Mouse (Mus musculus) midbrain, postnatal 0 days (tissue): ENCODE measurements around the gene Gm8246. TPM values are rescaled to one million over a fixed set of nuclear protein-coding genes. Genes with fewer than 3 reads are reported as not detected.
"Not testable (repeated sequence)": the region's sequence is repeated elsewhere in the genome, so short reads cannot be mapped to it uniquely, and the experiment has no call there.

ENCODE experiments used
- ATAC-seq: fragments of 200-750 bp; cut with Nextera tagmentation; 2 replicates; pipeline ENCODE4 v1.8.0; 2017; ENCODE audit warnings: moderate number of reproducible peaks, mild to moderate bottlenecking, moderate TSS enrichment, moderate library complexity; ENCODE audit not compliant: low FRiP score
- DNase-seq: peaks from one replicate; pipeline ENCODE4 v3.0.0-alpha.2; 2015; ENCODE audit warnings: low spot score
- H3K27ac ChIP-seq: fragments of 300-500 bp; sonication (generic); 2 replicates; pipeline ENCODE4 v1.5.1; 2014; ENCODE audit warnings: low read depth, mild to moderate bottlenecking, low read length, mixed read lengths
- H3K27me3 ChIP-seq: fragments of 300-500 bp; sonication (generic); 2 replicates; pipeline ENCODE4 v1.6.1; 2014; ENCODE audit warnings: low read length, control low read depth, mixed read lengths; ENCODE audit not compliant: insufficient read depth
- H3K36me3 ChIP-seq: fragments of 300-500 bp; sonication (generic); 2 replicates; pipeline ENCODE4 v1.6.1; 2014; ENCODE audit warnings: low read length, control low read depth, mixed read lengths; ENCODE audit not compliant: insufficient read depth
- H3K4me1 ChIP-seq: fragments of 300-500 bp; sonication (generic); 2 replicates; pipeline ENCODE4 v1.6.1; 2014; ENCODE audit warnings: mild to moderate bottlenecking, control low read depth, antibody characterized with exemption, low read length, mixed read lengths; ENCODE audit not compliant: insufficient read depth
- H3K4me2 ChIP-seq: fragments of 300-500 bp; sonication (generic); 2 replicates; pipeline ENCODE4 v1.6.1; 2014; ENCODE audit warnings: low read depth, mild to moderate bottlenecking, low read length, mixed read lengths; ENCODE audit not compliant: poor library complexity, severe bottlenecking
- H3K4me3 ChIP-seq: fragments of 300-500 bp; sonication (generic); 2 replicates; pipeline ENCODE4 v1.5.1; 2014; ENCODE audit warnings: low read depth, mild to moderate bottlenecking, low read length, moderate library complexity
- H3K9ac ChIP-seq: fragments of 300-500 bp; sonication (generic); replicated peaks from 2 replicates; pipeline ENCODE4 v1.6.1; 2014; ENCODE audit warnings: mild to moderate bottlenecking, low read length, moderate library complexity, mixed read lengths; ENCODE audit not compliant: poor library complexity, severe bottlenecking
- H3K9me3 ChIP-seq: fragments of 300-500 bp; sonication (generic); 2 replicates; pipeline ENCODE4 v1.6.1; 2016; ENCODE audit warnings: low read length, control low read depth
- WGBS: fragments of 180-500 bp; shearing (Covaris S2); extraction: QIAGEN DNeasy Blood & Tissue Kit; methylation state at CpG from one replicate; pipeline ENCODE4 v1.1.7; 2014; 5-methylcytosine and 5-hydroxymethylcytosine counted together
- polyA plus RNA-seq: library from polyadenylated mRNA; unstranded; fragments of >200 nt; fragmentation: Nextera tagmentation; extraction: Ambion mirVana; gene quantifications from 2 replicates; pipeline ENCODE4 v1.2.1, GENCODE M21; 2015
- total RNA-seq: library from RNA; depleted of rRNA; stranded (reverse); fragments of >200 nt; gene quantifications from 2 replicates; pipeline ENCODE4 v1.2.3, GENCODE M21; 2014; rRNA removed

The Gm8246 gene
- total RNA-seq (not detected in 2 replicates), polyA plus RNA-seq (not detected in 2 replicates)

GRCm38 (mm10) chr14:5477730-5478129 lies at the start of gene Gm8246:
Gene Gm8246 (minus strand): TSS chr14:5477830.
- H3K4me3 ChIP-seq, H3K27me3 ChIP-seq, H3K9ac ChIP-seq, DNase-seq, H3K9me3 ChIP-seq, ATAC-seq, H3K27ac ChIP-seq, H3K36me3 ChIP-seq, H3K4me2 ChIP-seq, H3K4me1 ChIP-seq: not testable (repeated sequence)
- WGBS = no CpG with 5 or more reads among the region's 3 CpGs

DNA sequence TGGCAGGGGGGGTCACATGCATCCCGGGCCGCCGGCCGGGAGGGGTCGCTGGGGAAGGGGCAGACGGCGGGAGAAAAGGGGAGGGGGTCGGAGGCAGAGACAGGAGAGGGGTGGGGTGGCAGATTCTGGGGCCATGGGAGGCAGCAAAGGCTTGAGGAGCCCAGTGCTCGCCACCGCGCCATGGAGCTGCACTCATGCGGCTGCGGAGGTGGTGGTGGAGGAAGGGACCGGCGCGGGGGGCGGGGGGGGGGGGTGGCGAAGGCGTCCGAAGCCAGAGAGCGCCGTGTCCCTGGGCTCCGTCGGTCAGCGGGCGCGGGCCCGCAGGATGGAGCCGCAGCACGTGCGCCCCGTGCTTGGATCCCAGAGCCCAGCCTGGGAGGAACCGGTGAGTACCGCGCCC lies 23.7 kb upstream of the Gm8246 start, which contains the start of gene Gm3488:
Gene Gm3488, plus strand, starts transcription at position 301 of the 400 bp plus-strand sequence.
- H3K4me1 ChIP-seq, H3K9ac ChIP-seq, H3K4me3 ChIP-seq, DNase-seq, H3K9me3 ChIP-seq, ATAC-seq, H3K27ac ChIP-seq, H3K36me3 ChIP-seq, H3K4me2 ChIP-seq, H3K27me3 ChIP-seq: not testable (repeated sequence)
- WGBS = no CpG with 5 or more reads among the region's 35 CpGs

- not testable (repeated sequence) for H3K4me3 ChIP-seq, H3K9me3 ChIP-seq, H3K36me3 ChIP-seq, H3K27ac ChIP-seq, H3K9ac ChIP-seq, H3K4me1 ChIP-seq, H3K4me2 ChIP-seq, H3K27me3 ChIP-seq, DNase-seq, ATAC-seq
- 92% methylated on average over 4 of the region's 5 CpGs for WGBS
Measured at GRCm38 (mm10) chr14:5483907-5484306, 6.3 kb upstream of the Gm8246 start, which contains the start of gene Gm3187. Gene Gm3187 (plus strand): TSS chr14:5484207.

DNA sequence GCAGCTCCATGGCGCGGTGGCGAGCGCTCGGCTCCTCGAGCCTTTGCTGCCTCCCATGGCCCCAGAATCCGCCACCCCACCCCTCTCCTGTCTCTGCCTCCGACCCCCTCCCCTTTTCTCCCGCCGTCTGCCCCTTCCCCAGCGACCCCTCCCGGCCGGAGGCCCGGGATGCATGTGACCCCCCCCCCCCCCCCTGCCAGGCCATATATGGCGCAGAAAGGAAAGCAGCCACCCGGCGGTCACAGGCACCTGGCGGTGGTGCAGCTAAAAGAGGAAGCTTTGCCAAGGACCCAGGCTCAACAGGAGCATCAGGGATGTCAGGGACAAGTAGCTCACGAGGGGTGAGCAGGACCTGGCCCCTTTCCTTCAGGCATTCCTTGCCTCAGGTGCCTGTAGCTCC lies 17.2 kb downstream of the Gm8246 start:
- WGBS = no CpG with 5 or more reads among the region's 19 CpGs
- H3K9me3 ChIP-seq, H3K27ac ChIP-seq, H3K36me3 ChIP-seq, DNase-seq, H3K9ac ChIP-seq, H3K4me2 ChIP-seq, H3K4me1 ChIP-seq, H3K4me3 ChIP-seq, H3K27me3 ChIP-seq: not testable (repeated sequence)
- peak; percentile 76 for ATAC-seq

GRCm38 (mm10) chr14:5455367-5455766 lies 22.3 kb downstream of the Gm8246 start, which contains the start of gene Gm3194:
Gene Gm3194 (minus strand): TSS chr14:5455467.
- no CpG with 5 or more reads among the region's 3 CpGs for WGBS
- H3K9ac ChIP-seq, H3K4me3 ChIP-seq, H3K9me3 ChIP-seq, H3K27ac ChIP-seq, H3K36me3 ChIP-seq, H3K4me2 ChIP-seq, H3K27me3 ChIP-seq, ATAC-seq, DNase-seq, H3K4me1 ChIP-seq: not testable (repeated sequence)

Other genes starting within 250 kb of the Gm8246 start
- not detected in 2 replicates for gene Gm3526, start 217.2 kb downstream of the Gm8246 start, total RNA-seq
- not detected in 2 replicates for gene Gm3526, start 217.2 kb downstream of the Gm8246 start, polyA plus RNA-seq
- gene Gm3542, start 142.9 kb downstream of the Gm8246 start, total RNA-seq = not detected in 2 replicates
- gene Gm3542, start 142.9 kb downstream of the Gm8246 start, polyA plus RNA-seq = not detected in 2 replicates
- gene Gm3500, start 88.8 kb downstream of the Gm8246 start, total RNA-seq = 1.2 TPM in 1 of 2 replicates, not detected in the other
- 2.0 and 2.8 TPM in 2 replicates for gene Gm3500, start 88.8 kb downstream of the Gm8246 start, polyA plus RNA-seq
- gene Gm3194, start 22.4 kb downstream of the Gm8246 start, total RNA-seq = 2.7 and 3.1 TPM in 2 replicates
- 0.42 and 3.0 TPM in 2 replicates for gene Gm3194, start 22.4 kb downstream of the Gm8246 start, polyA plus RNA-seq
- gene Gm3187, start 6.4 kb upstream of the Gm8246 start, total RNA-seq = 0.19 TPM in 1 of 2 replicates, not detected in the other
- 0.23 TPM in 1 of 2 replicates, not detected in the other for gene Gm3187, start 6.4 kb upstream of the Gm8246 start, polyA plus RNA-seq
- gene Gm3488, start 23.8 kb upstream of the Gm8246 start, total RNA-seq = 7.2 and 14.5 TPM in 2 replicates
- gene Gm3488, start 23.8 kb upstream of the Gm8246 start, polyA plus RNA-seq = 17.7 and 19.2 TPM in 2 replicates
- not detected in 2 replicates for gene Gm3532, start 60.7 kb upstream of the Gm8246 start, total RNA-seq
- gene Gm3532, start 60.7 kb upstream of the Gm8246 start, polyA plus RNA-seq = not detected in 2 replicates
- gene Gm8265, start 155.2 kb upstream of the Gm8246 start, total RNA-seq = not detected in 2 replicates
- not detected in 2 replicates for gene Gm8265, start 155.2 kb upstream of the Gm8246 start, polyA plus RNA-seq
- gene Gm9603, start 209.6 kb upstream of the Gm8246 start, total RNA-seq = not detected in 2 replicates
- not detected in 2 replicates for gene Gm9603, start 209.6 kb upstream of the Gm8246 start, polyA plus RNA-seq